Mouse (Mus musculus): ENCODE measurements around the gene Nek9. TPM values are rescaled to one million over a fixed set of nuclear protein-coding genes. Genes with fewer than 3 reads are reported as not detected.

The Nek9 gene
- polyA plus RNA-seq, 1 experiment from 2014 or later = 17.3 TPM

DNA sequence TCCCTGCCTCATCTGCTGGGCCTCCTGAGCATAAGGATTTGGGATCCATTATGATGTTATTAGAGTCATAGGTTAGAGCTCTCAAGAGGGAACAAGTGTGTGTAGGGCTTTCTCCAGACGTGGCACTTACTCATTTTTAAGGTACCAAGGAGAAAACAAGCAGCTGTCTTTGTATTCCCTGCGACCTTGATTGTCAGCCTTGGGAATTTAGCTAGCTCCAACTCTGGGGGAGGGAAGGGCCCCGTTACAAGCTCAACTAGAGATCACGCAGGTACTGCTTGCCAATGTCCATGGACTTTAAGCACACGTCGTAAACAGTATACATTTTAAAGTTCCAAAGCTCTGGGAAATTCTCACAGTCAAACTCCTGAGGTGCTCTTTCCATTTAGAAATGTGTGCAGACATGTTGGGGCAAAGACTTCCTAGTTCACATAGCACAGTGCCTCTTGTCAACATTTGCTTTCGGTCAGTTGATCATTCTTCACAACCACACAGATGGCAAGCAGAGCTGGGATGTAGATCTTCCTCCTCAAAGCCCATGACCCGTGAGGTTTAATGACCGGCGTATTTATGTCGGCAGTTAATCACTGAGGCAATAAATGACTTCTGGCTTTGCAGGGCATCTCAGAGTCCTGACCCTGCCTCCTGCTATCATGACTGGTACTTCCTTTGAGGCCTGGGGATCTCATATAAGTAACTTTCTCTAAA, 40.9 kb downstream of the Nek9 start:
- 79% methylated on average over 11 of the region's 11 CpGs for WGBS
- no peaks in the 10 kb centered on the region for H3K27me3 ChIP-seq (ENCODE audit: control insufficient read depth, insufficient read depth, low read length)
- no peak overlapping the region for H3K9ac ChIP-seq (ENCODE audit: low read length)
- H3K9me3 ChIP-seq (ENCODE audit: control insufficient read depth, low read length) = peaks cover 17% of the 10 kb centered on the region
- peaks cover 44% of the 10 kb centered on the region for H3K36me3 ChIP-seq (ENCODE audit: control insufficient read depth, insufficient read depth, low read length)
- ATAC-seq (ENCODE audit: insufficient number of reproducible peaks, insufficient read depth, low FRiP score, low read depth) = no peak
- no peak overlapping the region for H3K4me2 ChIP-seq (ENCODE audit: low read length)
- H3K27ac ChIP-seq (replicated peaks in 1 of 2; ENCODE audit: control insufficient read depth in 1 of 2, insufficient read depth in 1 of 2, low read depth in 2 of 2, low read length in 2 of 2) = no peak overlapping the region
- H3K4me3 ChIP-seq (ENCODE audit: control insufficient read depth in 1 of 2, insufficient read depth in 1 of 2, low read depth in 1 of 2, low read length in 2 of 2) = no peak overlapping the region
- H3K4me1 ChIP-seq (ENCODE audit: control insufficient read depth in 2 of 2, insufficient read depth in 2 of 2, low read length in 2 of 2) = peaks cover 2 to 9% of the 10 kb centered on the region in 2 experiments; a peak in 2 of 4 replicates

DNA sequence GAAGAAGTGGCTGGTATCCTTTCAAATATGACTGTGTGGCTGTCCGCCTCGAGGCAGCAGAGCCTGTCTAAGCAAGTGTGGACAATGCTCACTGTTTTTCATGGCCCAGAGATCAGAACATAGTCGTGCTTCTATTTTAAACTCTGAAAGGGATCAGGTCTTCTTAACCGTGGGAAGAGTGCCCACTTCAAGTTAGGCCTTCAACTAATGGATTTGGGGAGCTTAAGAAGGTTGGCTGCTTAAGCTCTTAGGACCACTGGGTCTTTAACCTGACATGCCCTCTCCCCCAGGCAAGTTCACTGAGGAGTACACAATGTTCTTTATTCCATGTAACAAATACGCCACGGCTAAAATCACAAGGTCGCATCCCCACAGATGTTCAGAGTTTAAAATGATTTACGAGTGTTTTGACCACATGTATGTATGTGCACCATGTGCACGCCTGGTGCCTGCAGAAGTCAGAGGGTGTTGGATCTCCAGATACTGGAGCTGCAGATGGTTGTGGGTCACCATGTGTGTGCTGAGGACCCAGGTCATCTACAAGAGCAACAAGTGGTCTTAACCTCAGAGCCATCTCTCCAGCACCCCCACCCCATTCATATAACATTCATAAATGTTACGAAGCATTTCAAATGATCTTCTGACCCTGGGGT, 41.7 kb downstream of the Nek9 start:
- 73% methylated on average over 10 of the region's 10 CpGs for WGBS
- H3K9me3 ChIP-seq (ENCODE audit: control insufficient read depth, low read length) = peaks cover 17% of the 10 kb centered on the region
- no peak overlapping the region for H3K9ac ChIP-seq (ENCODE audit: low read length)
- no peak for ATAC-seq (ENCODE audit: insufficient number of reproducible peaks, insufficient read depth, low FRiP score, low read depth)
- H3K27ac ChIP-seq (replicated peaks in 1 of 2; ENCODE audit: control insufficient read depth in 1 of 2, insufficient read depth in 1 of 2, low read depth in 2 of 2, low read length in 2 of 2) = no peak overlapping the region
- peaks cover 2 to 9% of the 10 kb centered on the region in 2 experiments; a peak in 2 of 4 replicates for H3K4me1 ChIP-seq (ENCODE audit: control insufficient read depth in 2 of 2, insufficient read depth in 2 of 2, low read length in 2 of 2)
- peaks cover 37% of the 10 kb centered on the region for H3K36me3 ChIP-seq (ENCODE audit: control insufficient read depth, insufficient read depth, low read length)
- no peak overlapping the region for H3K4me3 ChIP-seq (ENCODE audit: control insufficient read depth in 1 of 2, insufficient read depth in 1 of 2, low read depth in 1 of 2, low read length in 2 of 2)
- H3K27me3 ChIP-seq (ENCODE audit: control insufficient read depth, insufficient read depth, low read length) = no peaks in the 10 kb centered on the region
- H3K4me2 ChIP-seq (ENCODE audit: low read length) = no peak overlapping the region

DNA sequence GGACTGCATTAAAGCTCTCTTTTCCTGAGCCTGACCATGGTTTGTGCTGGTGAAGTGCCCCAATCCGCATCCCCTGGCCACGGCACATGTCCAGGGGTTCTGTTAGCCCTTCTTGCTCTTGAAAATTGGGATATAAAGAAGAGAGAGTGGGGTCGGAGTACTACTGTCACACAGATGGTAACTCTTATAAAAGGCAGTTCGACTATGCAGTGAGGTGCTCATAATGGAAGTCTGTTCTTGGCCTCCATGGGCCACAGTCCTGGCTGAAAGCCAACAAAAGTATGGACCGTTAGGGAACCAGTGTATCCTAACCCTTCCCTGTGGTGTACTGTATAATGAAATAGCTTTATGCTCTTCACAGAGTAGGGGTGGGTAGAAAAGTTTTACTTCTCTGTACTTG, 42.2 kb downstream of the Nek9 start:
- WGBS = 75% methylated on average over 5 of the region's 5 CpGs

DNA sequence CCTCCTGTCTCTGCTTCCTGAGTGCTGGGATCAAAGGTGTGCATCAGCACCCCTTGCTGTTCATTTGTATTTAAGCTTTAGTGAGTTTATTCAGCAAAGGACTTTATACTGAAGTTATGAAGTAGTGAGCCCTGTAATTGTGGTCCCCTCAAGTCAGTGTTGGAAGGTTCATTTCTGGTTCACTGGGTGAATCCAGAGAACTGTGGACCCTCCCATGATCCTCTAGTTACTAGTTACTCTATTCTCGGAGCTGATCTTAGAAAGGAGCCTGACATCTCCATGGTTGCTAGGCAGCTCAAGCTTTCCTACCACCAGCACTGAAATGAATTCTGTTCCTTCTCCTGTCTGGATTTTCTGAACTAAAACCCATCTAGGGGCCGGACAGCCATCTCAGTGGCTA, 43.7 kb downstream of the Nek9 start:
- H3K9ac ChIP-seq (ENCODE audit: low read length) = no peak overlapping the region
- H3K27me3 ChIP-seq (ENCODE audit: control insufficient read depth, insufficient read depth, low read length) = no peaks in the 10 kb centered on the region
- peaks cover 17% of the 10 kb centered on the region for H3K36me3 ChIP-seq (ENCODE audit: control insufficient read depth, insufficient read depth, low read length)
- H3K9me3 ChIP-seq (ENCODE audit: control insufficient read depth, low read length) = peaks cover 17% of the 10 kb centered on the region
- H3K4me3 ChIP-seq (ENCODE audit: control insufficient read depth in 1 of 2, insufficient read depth in 1 of 2, low read depth in 1 of 2, low read length in 2 of 2) = no peak overlapping the region
- peaks cover 2 to 9% of the 10 kb centered on the region in 2 experiments; a peak in 2 of 4 replicates for H3K4me1 ChIP-seq (ENCODE audit: control insufficient read depth in 2 of 2, insufficient read depth in 2 of 2, low read length in 2 of 2)
- no peak overlapping the region for H3K4me2 ChIP-seq (ENCODE audit: low read length)
- 76% methylated on average over 2 of the region's 2 CpGs for WGBS
- no peak overlapping the region for H3K27ac ChIP-seq (replicated peaks in 1 of 2; ENCODE audit: control insufficient read depth in 1 of 2, insufficient read depth in 1 of 2, low read depth in 2 of 2, low read length in 2 of 2)
- no peak for ATAC-seq (ENCODE audit: insufficient number of reproducible peaks, insufficient read depth, low FRiP score, low read depth)

More for the DNA sequence above, 42.2 kb downstream of the Nek9 start:
- Histone ChIP-seq H3K27me3 (ENCODE audit: control insufficient read depth, insufficient read depth, low read length) (no peaks in the 10 kb centered on the region), H3K9me3 (ENCODE audit: control insufficient read depth, low read length) (peaks cover 17% of the 10 kb centered on the region), H3K4me3 (ENCODE audit: control insufficient read depth in 1 of 2, insufficient read depth in 1 of 2, low read depth in 1 of 2, low read length in 2 of 2) (no peak overlapping the region), H3K4me1 (ENCODE audit: control insufficient read depth in 2 of 2, insufficient read depth in 2 of 2, low read length in 2 of 2) (peaks cover 2 to 9% of the 10 kb centered on the region in 2 experiments; a peak in 2 of 4 replicates), H3K9ac (ENCODE audit: low read length) (no peak overlapping the region), H3K4me2 (ENCODE audit: low read length) (no peak overlapping the region), H3K36me3 (ENCODE audit: control insufficient read depth, insufficient read depth, low read length) (peaks cover 31% of the 10 kb centered on the region), H3K27ac (replicated peaks in 1 of 2; ENCODE audit: control insufficient read depth in 1 of 2, insufficient read depth in 1 of 2, low read depth in 2 of 2, low read length in 2 of 2) (no peak overlapping the region)
- ATAC-seq (ENCODE audit: insufficient number of reproducible peaks, insufficient read depth, low FRiP score, low read depth) = no peak

DNA sequence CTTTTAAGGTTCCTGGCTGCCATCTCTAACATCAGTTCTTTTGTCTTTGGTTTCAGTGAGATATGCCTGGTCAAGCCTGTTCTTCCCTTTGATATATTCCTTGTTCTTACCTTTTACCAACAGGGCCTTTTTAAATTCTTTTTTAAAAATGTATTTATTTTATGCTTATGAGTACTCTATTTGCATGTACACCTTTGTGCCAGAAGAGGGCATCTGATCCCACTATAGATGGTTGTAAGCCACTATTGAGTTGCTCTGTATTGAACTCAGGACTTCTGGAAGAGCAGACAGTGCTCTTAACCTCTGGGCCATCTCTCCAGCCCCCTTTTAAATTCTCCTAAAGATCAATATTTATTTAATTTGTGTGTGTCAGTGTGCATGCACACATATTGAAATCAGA, 46.3 kb downstream of the Nek9 start:
- Histone ChIP-seq H3K4me2 (ENCODE audit: low read length) (no peak overlapping the region), H3K9ac (ENCODE audit: low read length) (no peak overlapping the region), H3K9me3 (ENCODE audit: control insufficient read depth, low read length) (peaks cover 17% of the 10 kb centered on the region), H3K4me1 (ENCODE audit: control insufficient read depth in 2 of 2, insufficient read depth in 2 of 2, low read length in 2 of 2) (peaks cover 16 to 21% of the 10 kb centered on the region in 2 experiments), H3K36me3 (ENCODE audit: control insufficient read depth, insufficient read depth, low read length) (no peaks in the 10 kb centered on the region), H3K27ac (replicated peaks in 1 of 2; ENCODE audit: control insufficient read depth in 1 of 2, insufficient read depth in 1 of 2, low read depth in 2 of 2, low read length in 2 of 2) (no peak overlapping the region), H3K27me3 (ENCODE audit: control insufficient read depth, insufficient read depth, low read length) (0 out of 2 replicates have a peak, but pooled peaks cover 4% of the 10 kb centered on the region), H3K4me3 (ENCODE audit: control insufficient read depth in 1 of 2, insufficient read depth in 1 of 2, low read depth in 1 of 2, low read length in 2 of 2) (no peak overlapping the region)
- no peak for ATAC-seq (ENCODE audit: insufficient number of reproducible peaks, insufficient read depth, low FRiP score, low read depth)

DNA sequence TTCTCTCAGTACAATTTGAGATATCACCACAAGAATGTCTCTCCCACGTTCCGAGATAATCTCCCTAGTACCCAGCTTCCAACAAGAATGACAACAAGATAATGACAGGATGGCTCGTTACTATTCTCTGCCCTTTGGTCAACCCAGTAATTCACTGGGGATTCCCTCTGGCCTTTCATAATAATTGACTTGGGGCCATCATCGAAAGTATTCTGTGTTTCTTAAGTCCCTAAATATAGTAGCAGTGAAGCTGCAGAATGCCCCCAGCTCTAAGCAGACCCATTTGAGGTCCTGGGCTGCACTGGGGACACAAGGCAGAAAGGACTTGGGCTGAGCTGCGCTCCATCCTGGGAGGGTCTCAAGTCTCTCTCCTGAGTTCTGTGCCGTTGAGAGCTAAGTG, 46.9 kb downstream of the Nek9 start:
- Histone ChIP-seq H3K9me3 (ENCODE audit: control insufficient read depth, low read length) (peaks cover 17% of the 10 kb centered on the region), H3K27me3 (ENCODE audit: control insufficient read depth, insufficient read depth, low read length) (0 out of 2 replicates have a peak, but pooled peaks cover 4% of the 10 kb centered on the region), H3K36me3 (ENCODE audit: control insufficient read depth, insufficient read depth, low read length) (no peaks in the 10 kb centered on the region), H3K4me1 (ENCODE audit: control insufficient read depth in 2 of 2, insufficient read depth in 2 of 2, low read length in 2 of 2) (peaks cover 16 to 17% of the 10 kb centered on the region in 2 experiments), H3K27ac (replicated peaks in 1 of 2; ENCODE audit: control insufficient read depth in 1 of 2, insufficient read depth in 1 of 2, low read depth in 2 of 2, low read length in 2 of 2) (no peak overlapping the region), H3K9ac (ENCODE audit: low read length) (no peak overlapping the region), H3K4me3 (ENCODE audit: control insufficient read depth in 1 of 2, insufficient read depth in 1 of 2, low read depth in 1 of 2, low read length in 2 of 2) (no peak overlapping the region), H3K4me2 (ENCODE audit: low read length) (no peak overlapping the region)
- WGBS = 39% methylated on average over 6 of the region's 6 CpGs
- ATAC-seq (ENCODE audit: insufficient number of reproducible peaks, insufficient read depth, low FRiP score, low read depth) = no peak

DNA sequence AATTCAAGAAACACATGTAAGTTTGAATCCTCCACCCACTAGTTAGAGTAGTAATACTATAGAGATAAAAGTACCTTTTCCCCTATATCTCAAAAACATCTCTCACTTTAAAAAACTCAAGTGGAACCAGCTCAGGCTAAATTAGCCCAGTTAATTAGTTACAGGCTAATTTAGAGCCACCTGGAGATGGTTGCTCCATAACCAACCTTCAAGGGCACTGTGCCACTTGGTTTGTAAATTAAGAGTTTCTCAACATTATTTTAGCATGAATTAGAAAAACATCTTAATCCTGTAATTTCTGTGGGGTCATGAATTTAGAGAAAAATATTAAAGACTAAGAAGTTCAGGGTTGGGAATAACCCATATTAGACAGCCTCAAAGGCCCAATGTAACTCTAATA, 47.6 kb downstream of the Nek9 start:
- Histone ChIP-seq H3K4me3 (ENCODE audit: control insufficient read depth in 1 of 2, insufficient read depth in 1 of 2, low read depth in 1 of 2, low read length in 2 of 2) (no peak overlapping the region), H3K9ac (ENCODE audit: low read length) (no peak overlapping the region), H3K27ac (replicated peaks in 1 of 2; ENCODE audit: control insufficient read depth in 1 of 2, insufficient read depth in 1 of 2, low read depth in 2 of 2, low read length in 2 of 2) (no peak overlapping the region), H3K27me3 (ENCODE audit: control insufficient read depth, insufficient read depth, low read length) (0 out of 2 replicates have a peak, but pooled peaks cover 4% of the 10 kb centered on the region), H3K4me2 (ENCODE audit: low read length) (no peak overlapping the region), H3K4me1 (ENCODE audit: control insufficient read depth in 2 of 2, insufficient read depth in 2 of 2, low read length in 2 of 2) (peaks cover 12 to 16% of the 10 kb centered on the region in 2 experiments), H3K9me3 (ENCODE audit: control insufficient read depth, low read length) (peaks cover 20% of the 10 kb centered on the region), H3K36me3 (ENCODE audit: control insufficient read depth, insufficient read depth, low read length) (no peaks in the 10 kb centered on the region)
- ATAC-seq (ENCODE audit: insufficient number of reproducible peaks, insufficient read depth, low FRiP score, low read depth) = no peak

All from heart, embryonic 14.5 days (tissue).